Mouse (Mus musculus) brain, embryonic 14.5 days (tissue): ENCODE data around the gene Paip2b.

Experiments
- CTCF ChIP-seq: fragments of 200-500 bp; IDR thresholded peaks from 2 replicates; pipeline ENCODE4 v1.5.1; 2012; ENCODE audit warnings: inconsistent platforms, mild to moderate bottlenecking, moderate library complexity, borderline replicate concordance; ENCODE audit not compliant: insufficient read depth, insufficient read length; ENCODE audit errors: extremely low read depth
- POLR2A ChIP-seq: fragments of 200-500 bp; IDR thresholded peaks from 2 replicates; pipeline ENCODE4 v1.6.1; 2012; ENCODE audit warnings: mild to moderate bottlenecking, inconsistent platforms, borderline replicate concordance; ENCODE audit not compliant: poor library complexity, insufficient read depth, insufficient read length, severe bottlenecking; ENCODE audit errors: extremely low read depth

GRCm38 (mm10) chr6:83768485-83768884 is 63.1 kb downstream of the Paip2b start:
- no peak for TF ChIP-seq CTCF
- TF ChIP-seq POLR2A, result no peak
